Mouse (Mus musculus): ENCODE data around the gene Arel1.

DNA sequence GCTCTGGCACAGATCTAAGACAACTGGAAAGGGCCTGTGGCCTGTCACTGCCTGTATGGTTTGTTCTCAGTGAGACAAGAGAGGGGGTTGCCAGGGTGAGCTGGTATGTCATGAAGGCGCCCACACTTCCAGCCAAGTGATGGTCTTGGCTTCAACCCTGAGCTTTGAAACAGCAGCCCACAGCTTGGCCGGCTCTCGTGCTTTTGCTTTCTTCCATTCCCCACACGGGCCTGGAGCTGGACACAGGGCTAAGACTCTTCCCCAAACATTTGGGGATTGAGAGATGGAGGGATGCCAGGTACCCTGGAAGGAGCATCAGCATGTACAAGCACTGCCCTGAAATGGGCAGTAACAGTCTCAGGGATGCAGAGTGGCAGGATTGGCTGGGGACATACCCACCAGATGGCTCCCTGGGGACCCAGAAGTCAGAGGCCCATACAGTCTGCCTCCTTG is 58.0 kb downstream of the Arel1 start:
- no peak for TF ChIP-seq CTCF (IDR thresholded peaks at IDR 0.05; ENCODE audit: extremely low read depth, insufficient read depth, low read length)
- TF ChIP-seq POLR2A (IDR thresholded peaks at IDR 0.05; ENCODE audit: extremely low read depth, insufficient read depth, low read length): no peak

All from cortical plate, adult 2 months (tissue).